Mouse (Mus musculus): ENCODE measurements at regions not wholly inside any gene's neighbourhood (a gene's known extent, or its start where the extent isn't known, plus 50 kb on each side); places are given as distances from the start of the nearest gene placed in this dataset.

GRCm38 (mm10) chr10:111694227-111695200 is 188.4 kb downstream of the Phlda1 start:
- no peak for DNase-seq (ENCODE audit: low spot score in 2 of 2)

- DNase-seq (ENCODE audit: low spot score in 2 of 2), result no peak
Measured at GRCm38 (mm10) chr10:111695918-111696760, 190.1 kb downstream of the Phlda1 start.

- no peak for DNase-seq (ENCODE audit: low spot score in 2 of 2)
Measured at GRCm38 (mm10) chr10:111696987-111697386, 190.9 kb downstream of the Phlda1 start.

GRCm38 (mm10) chr10:111699557-111700508 is 193.7 kb downstream of the Phlda1 start:
- DNase-seq (ENCODE audit: low spot score in 2 of 2), result no peak

- no peak for DNase-seq (ENCODE audit: low spot score in 2 of 2)
Measured at GRCm38 (mm10) chr10:111700570-111700969, 194.5 kb downstream of the Phlda1 start.

- no peak for DNase-seq (ENCODE audit: low spot score in 2 of 2)
Measured at GRCm38 (mm10) chr10:111701138-111701537, 195.1 kb downstream of the Phlda1 start.

GRCm38 (mm10) chr10:111702435-111702834 is 196.3 kb downstream of the Phlda1 start:
- no peak for DNase-seq (ENCODE audit: low spot score in 2 of 2)

GRCm38 (mm10) chr10:111703447-111703846 is 197.4 kb downstream of the Phlda1 start:
- DNase-seq (ENCODE audit: low spot score in 2 of 2), result no peak

- no peak for DNase-seq (ENCODE audit: low spot score in 2 of 2)
Measured at GRCm38 (mm10) chr10:111711519-111712113, 205.5 kb downstream of the Phlda1 start.

- DNase-seq (ENCODE audit: low spot score in 2 of 2), result no peak
Measured at GRCm38 (mm10) chr10:111712991-111713390, 206.9 kb downstream of the Phlda1 start.

- no peak for DNase-seq (ENCODE audit: low spot score in 2 of 2)
Measured at GRCm38 (mm10) chr10:111713676-111714075, 207.6 kb downstream of the Phlda1 start.

GRCm38 (mm10) chr10:111715172-111715571 is 209.1 kb downstream of the Phlda1 start:
- no peak for DNase-seq (ENCODE audit: low spot score in 2 of 2)

GRCm38 (mm10) chr10:111719632-111720031 is 213.5 kb downstream of the Phlda1 start:
- peak in 1 of 2 experiments; percentile 33 for DNase-seq (ENCODE audit: low spot score in 2 of 2)

GRCm38 (mm10) chr10:111721068-111721467 is 215.0 kb downstream of the Phlda1 start:
- no peak for DNase-seq (ENCODE audit: low spot score in 2 of 2)

GRCm38 (mm10) chr10:111723885-111724284 is 217.8 kb downstream of the Phlda1 start:
- DNase-seq (ENCODE audit: low spot score in 2 of 2), result no peak

- no peak for DNase-seq (ENCODE audit: low spot score in 2 of 2)
Measured at GRCm38 (mm10) chr10:111724574-111725414, 218.7 kb downstream of the Phlda1 start.

- no peak for DNase-seq (ENCODE audit: low spot score in 2 of 2)
Measured at GRCm38 (mm10) chr10:111736026-111736425, 229.9 kb downstream of the Phlda1 start.

- no peak for DNase-seq (ENCODE audit: low spot score in 2 of 2)
Measured at GRCm38 (mm10) chr10:111739471-111740138, 232.9 kb upstream of the Krr1 start.

All from adrenal gland, adult 18-20 months (tissue).